Mouse (Mus musculus) CH12.LX (cell line): ENCODE data around the gene Gng12.

Source experiments
- CHD2 ChIP-seq: IDR thresholded peaks from 2 replicates; pipeline ENCODE4 v1.6.1; 2011; ENCODE audit warnings: low read length, improper control_type of control experiment
- CTCF ChIP-seq, 2 experiments: IDR thresholded peaks in 1 of 2; conservative IDR thresholded peaks in 1 of 2; 2 replicates each; pipeline ENCODE4 v1.5.1; 2011 to 2012; ENCODE audit warnings: low read depth in 2 of 2, low read length in 2 of 2, improper control_type of control experiment in 1 of 2, inconsistent platforms in 1 of 2, mild to moderate bottlenecking in 1 of 2, moderate library complexity in 1 of 2
- PAX5 ChIP-seq: IDR thresholded peaks from 2 replicates; pipeline ENCODE4 v1.6.1; 2012; ENCODE audit warnings: low read length, inconsistent platforms, mixed read lengths
- POLR2A ChIP-seq: IDR thresholded peaks from 2 replicates; pipeline ENCODE4 v1.6.1; 2011; ENCODE audit warnings: low read depth, mild to moderate bottlenecking, improper control_type of control experiment, low read length
- USF2 ChIP-seq: conservative IDR thresholded peaks from 2 replicates; pipeline ENCODE4 v1.6.1; 2011; ENCODE audit warnings: low read depth, low read length, improper control_type of control experiment

GRCm38 (mm10) chr6:67029312-67029950, 133.2 kb downstream of the Gng12 start:
- TF ChIP-seq PAX5: no peak
- TF ChIP-seq CHD2: no peak
- no peak for TF ChIP-seq POLR2A
- TF ChIP-seq CTCF (conservative IDR thresholded peaks at IDR 0.05 in 1 of 2, IDR thresholded peaks at IDR 0.05 in 1 of 2; ENCODE audit: low read depth in 2 of 2, low read length in 2 of 2): no peak
- TF ChIP-seq USF2: no peak
